Mouse (Mus musculus) urinary bladder, adult 18-20 months (tissue): ENCODE data around the gene Atf6.
A peak's percentile ranks its signal among the peaks of the same experiment; 100 is the strongest.

ENCODE experiments used
- DNase-seq, 2 experiments: peaks; one replicate each; pipeline ENCODE4 v3.0.0; 2022; ENCODE audit warnings: low spot score in 2 of 2, mixed read lengths in 2 of 2

The Atf6 gene

DNA sequence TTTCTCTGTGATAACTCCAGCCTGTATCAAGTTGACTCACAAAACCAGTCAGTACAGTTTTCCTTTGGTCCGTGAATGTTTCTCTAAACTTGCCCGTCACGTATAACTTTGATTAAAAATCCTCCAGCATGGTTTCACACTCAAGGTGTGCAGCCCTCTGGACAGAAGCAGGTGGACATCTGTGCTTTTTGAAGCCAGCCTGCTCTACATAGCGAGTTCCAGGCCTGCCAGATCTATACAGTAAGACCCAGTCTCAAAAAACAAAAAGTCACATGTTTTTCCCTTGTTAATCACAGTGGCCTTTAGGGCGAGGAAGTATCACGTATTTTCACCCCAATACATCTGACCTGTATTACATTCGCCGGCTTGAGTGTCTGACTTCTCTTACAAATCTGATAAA lies 16.8 kb upstream of the Atf6 start:
- DNase-seq, result no peak

GRCm38 (mm10) chr1:170882915-170883485 lies 15.4 kb upstream of the Atf6 start:
- DNase-seq, result no peak

DNA sequence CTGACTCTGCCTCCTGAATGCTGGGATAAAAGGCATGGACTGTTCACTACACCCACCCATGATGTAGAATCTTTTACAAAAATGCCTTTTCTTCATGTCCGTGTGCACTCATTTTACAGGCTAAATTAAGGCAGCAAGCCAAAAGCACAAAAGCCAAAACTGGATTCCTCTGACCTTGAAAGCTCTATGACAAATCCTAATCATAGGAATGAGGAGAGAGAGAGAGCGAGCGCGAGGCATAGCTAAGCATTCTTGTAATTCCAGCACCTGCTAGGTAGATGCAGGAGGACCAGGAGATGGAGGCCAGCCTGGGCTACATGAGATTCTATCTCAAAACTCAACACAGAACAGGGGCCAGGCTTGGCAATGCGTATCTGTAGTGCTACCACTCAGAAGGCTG lies 9.3 kb upstream of the Atf6 start:
- DNase-seq, result no peak

DNA sequence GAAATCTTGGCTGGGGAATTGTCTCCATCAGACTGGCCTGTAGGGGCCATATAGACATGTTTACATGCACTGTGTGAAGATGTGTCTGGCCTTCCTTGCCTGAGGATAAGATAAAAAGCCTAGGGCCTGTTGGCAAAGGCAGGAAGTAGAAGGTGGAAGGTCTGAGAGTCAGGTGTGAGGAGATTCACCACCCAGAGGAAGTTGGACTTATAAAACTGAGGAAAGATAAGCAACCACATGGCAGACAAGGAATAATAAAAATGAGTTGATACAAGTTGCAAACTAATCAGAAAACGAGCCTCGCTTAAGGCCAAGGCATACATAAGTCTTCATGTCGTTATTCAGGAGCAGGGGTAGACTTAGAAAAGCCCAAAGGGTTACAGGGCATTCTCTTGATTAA lies 8.1 kb upstream of the Atf6 start:
- no peak for DNase-seq

DNA sequence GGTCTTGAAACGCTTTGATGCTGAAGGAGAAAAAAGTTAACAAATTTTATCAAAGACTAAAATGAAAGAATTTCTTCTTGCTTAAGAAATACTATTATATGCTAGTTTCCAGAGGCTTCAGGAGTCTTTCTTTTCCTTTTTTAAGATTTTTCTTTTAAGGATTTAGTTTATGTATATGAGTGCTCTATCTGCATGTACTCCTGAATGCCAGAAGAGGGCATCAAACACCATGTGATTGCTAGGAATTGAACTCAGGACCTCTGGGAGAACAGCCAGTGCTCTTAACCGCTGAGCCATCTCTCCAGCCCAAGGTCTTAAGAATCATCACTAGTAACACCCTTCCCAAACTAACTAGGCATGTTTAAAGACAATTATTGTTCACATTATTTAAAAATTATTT lies 4.4 kb upstream of the Atf6 start:
- no peak for DNase-seq

GRCm38 (mm10) chr1:170871402-170871801 lies 3.8 kb upstream of the Atf6 start:
- no peak for DNase-seq

GRCm38 (mm10) chr1:170868905-170869283 lies 1.3 kb upstream of the Atf6 start:
- DNase-seq, result no peak

GRCm38 (mm10) chr1:170868107-170868904 lies 735 bp upstream of the Atf6 start:
- peak; percentile 52 to 68 for DNase-seq

GRCm38 (mm10) chr1:170866992-170867690 lies 430 bp downstream of the Atf6 start:
- no peak for DNase-seq

GRCm38 (mm10) chr1:170865406-170865805 lies 2.2 kb downstream of the Atf6 start:
- DNase-seq, result no peak

- DNase-seq, result no peak
These were observed 2.8 kb downstream of the Atf6 start for GRCm38 (mm10) chr1:170864754-170865153.

DNA sequence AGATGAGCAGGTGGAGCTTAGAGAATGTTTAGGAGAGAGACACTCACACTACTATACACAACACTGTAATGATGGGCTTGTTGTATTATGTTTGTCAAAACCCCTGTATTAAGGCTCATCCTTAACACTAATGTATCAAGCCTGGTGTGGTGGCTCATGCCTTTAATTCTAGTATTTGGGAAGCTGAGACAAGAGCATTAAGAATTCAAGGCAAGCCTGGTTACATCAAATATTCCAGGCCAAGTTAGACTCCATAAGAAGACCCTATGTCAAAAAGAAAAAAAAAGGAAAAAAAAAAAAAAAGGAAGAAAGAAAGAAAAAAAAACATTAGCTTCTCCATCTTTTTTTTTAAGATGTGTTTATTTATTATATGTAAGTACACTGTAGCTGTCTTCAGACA lies 3.3 kb downstream of the Atf6 start:
- no peak for DNase-seq

DNA sequence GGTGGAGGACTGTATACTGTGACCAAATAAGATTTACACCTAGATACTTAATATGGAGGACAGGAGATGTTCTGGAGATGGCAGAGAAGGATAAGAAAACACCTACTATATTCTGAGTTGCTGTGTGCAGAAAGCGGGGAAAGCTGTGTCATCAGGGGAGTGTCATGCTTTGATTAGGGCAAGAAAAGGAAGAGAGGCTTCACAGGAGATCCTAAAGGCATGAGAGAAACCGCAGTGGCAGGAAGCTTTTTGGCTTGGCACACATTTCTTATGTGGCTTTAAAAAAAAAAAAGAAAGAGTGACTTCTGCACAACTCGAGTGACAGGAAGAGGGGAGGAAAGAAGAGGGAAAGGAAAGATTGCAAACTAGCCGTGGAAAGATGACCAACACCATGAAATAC lies 4.5 kb downstream of the Atf6 start:
- no peak for DNase-seq

DNA sequence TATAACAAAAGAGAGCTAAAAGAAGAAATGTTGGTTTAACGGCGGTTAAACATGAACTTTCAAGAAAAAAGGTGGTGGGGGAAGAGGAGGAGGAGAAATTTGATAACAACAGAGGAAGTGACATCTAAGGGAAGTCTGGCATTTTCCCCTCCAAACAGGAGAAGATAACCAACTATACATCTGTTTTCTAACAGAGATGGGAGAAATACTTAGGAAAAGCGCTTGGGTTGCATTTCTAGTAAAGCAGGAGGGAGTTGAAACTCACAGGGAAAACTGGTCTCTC lies 5.2 kb downstream of the Atf6 start:
- no peak for DNase-seq

DNA sequence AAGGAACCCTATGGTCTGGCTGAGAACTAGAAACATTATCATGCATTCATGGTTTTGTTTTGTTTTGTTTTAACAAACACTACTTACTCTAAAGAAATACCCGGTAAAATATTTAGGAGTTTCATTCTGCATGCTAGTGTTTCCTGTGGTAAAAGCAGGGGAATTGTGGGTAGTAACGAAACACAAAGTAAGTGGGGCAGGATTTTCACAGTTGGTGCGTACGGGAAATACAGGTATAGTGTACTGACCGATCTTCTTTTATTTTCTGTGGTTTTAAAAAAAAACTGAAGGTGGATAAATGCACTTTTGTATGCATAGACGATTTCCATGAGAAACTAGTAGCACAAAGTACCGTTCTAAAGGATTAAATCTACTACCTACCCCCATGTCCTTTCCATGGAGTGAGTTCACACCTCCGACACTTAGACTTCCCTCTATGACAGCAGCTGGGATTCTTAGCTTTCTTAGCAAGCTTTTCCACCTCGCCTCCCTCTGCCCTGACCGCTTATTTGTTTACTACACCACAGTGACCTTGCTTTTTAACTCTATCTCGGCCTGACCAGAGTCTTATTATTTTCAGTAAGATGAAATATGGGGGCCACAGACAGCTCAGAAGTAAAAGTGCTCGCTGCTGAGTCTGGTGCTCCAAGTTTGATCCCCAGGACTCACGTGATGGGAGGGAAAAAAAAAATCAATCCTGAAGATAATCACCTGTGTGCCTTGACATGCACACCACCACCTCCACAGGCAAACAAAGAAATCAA lies 5.7 kb downstream of the Atf6 start:
- no peak for DNase-seq

DNA sequence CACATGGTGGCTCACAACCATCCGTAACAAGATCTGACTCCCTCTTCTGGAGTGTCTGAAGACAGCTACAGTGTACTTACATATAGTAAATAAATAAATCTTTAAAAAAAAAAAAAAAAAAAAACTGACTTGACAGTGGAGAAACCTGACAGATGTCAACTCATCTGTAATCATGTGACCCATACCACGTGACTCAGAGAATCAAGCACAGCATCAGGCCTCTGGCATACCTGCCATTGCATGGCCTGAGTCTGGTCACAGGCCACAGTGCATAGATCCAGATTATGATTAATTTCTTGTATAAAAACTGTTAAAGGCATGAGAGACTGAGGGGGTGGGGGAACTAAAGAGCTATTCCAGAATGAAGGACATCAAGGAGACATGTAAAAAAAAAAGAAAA lies 8.7 kb downstream of the Atf6 start:
- DNase-seq, result no peak

DNA sequence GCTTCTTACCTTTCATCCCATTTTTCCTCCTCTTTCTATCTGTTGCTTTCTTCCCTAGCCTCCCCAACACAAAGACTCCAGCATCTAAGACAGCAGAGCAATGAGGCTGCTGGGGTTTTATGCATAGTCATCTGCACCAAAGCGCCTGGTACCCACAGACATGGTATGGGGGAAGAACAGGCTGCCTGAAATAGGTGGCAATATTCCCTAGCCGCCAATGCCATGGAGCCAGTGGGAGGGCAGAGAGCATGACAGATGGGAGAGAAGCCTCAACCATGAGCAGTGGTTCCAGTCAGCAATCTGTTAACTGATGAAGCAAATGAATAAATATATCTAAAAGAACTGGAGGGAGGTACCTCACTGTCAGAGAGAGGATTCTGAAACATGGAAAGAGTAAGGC lies 10.2 kb downstream of the Atf6 start:
- no peak for DNase-seq

GRCm38 (mm10) chr1:170855056-170855760 lies 12.4 kb downstream of the Atf6 start:
- DNase-seq, result no peak

- no peak for DNase-seq
These were observed 14.0 kb downstream of the Atf6 start for GRCm38 (mm10) chr1:170853604-170854003.

GRCm38 (mm10) chr1:170850637-170851624 lies 16.6 kb downstream of the Atf6 start:
- DNase-seq, result no peak

DNA sequence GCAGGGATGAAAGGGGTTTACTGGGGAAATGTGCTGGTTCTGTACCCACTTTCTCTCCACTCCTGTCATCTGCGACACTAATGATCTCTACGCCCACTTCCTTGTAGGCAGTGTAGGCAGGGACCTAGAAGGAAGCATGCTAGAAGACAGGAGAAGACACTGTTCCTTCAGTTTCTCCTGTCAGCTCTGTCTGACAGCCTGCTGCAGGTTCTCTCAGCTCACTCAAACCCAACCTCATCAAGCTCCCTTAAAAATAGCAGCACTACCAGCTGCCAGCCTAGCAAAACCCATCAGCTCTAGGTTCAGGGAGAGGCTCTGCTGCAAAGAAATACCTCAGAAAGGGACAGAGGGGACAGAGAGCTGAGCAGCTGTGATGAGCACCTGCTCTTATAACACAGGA lies 17.6 kb downstream of the Atf6 start:
- no peak for DNase-seq
